Mouse (Mus musculus): ENCODE measurements around the gene 1110051M20Rik.

Gene 1110051M20Rik

GRCm38 (mm10) chr2:91413811-91414210 is 30.7 kb downstream of the 1110051M20Rik start:
- no peak for DNase-seq (ENCODE audit: low read depth)

- DNase-seq (ENCODE audit: low read depth): no peak
Observed at GRCm38 (mm10) chr2:91412361-91412760, 32.1 kb downstream of the 1110051M20Rik start.

GRCm38 (mm10) chr2:91411473-91411872 is 33.0 kb downstream of the 1110051M20Rik start:
- no peak for DNase-seq (ENCODE audit: low read depth)

GRCm38 (mm10) chr2:91408031-91408430 is 36.5 kb downstream of the 1110051M20Rik start:
- DNase-seq (ENCODE audit: low read depth): no peak

GRCm38 (mm10) chr2:91405071-91405470 is 39.4 kb downstream of the 1110051M20Rik start:
- no peak for DNase-seq (ENCODE audit: low read depth)

DNA sequence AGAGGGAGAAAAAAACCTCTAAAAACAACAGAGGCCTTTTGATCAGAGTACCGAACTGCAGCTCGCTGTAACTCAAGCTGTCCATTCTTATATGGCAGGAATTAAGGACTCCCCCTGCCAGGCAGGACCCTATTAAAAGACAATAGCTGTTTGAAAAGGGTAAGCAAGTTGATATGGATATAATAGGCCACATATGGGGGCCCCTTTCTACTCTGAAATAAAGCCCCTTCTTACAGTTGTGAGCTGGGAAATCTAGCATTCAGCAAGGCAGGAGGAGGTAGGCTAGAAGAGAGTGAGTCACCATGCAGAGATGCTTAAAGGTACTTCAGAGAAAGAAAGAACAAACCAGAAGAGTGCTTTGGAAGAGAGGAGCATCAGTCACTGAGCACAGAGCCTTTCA is 44.8 kb downstream of the 1110051M20Rik start:
- no peak for DNase-seq (ENCODE audit: low read depth)

DNA sequence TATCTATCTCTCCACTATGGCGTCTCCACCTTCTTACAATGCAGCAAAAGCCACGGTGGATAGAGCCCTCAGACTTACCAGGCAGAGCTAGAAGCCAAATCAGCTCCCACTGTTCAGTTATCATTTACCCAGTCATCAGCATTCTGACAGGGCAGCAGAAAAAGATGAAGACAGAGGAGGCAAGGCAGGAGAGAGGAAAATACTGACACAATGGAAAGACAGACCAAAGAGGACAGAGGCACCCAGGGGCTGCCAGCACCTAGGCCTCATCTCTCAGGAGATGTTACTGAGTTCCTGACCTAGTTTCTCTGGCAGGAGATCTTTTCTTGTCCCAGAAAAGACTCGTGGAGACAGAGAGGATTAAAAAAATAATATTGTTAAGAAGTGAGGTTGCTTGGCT is 45.3 kb downstream of the 1110051M20Rik start:
- DNase-seq (ENCODE audit: low read depth): no peak

- no peak for DNase-seq (ENCODE audit: low read depth)
Observed at GRCm38 (mm10) chr2:91394078-91394477, 50.4 kb downstream of the 1110051M20Rik start.

- DNase-seq (ENCODE audit: low read depth): peak; percentile 50
Observed at GRCm38 (mm10) chr2:91388738-91389137, 55.8 kb downstream of the 1110051M20Rik start.

GRCm38 (mm10) chr2:91388281-91388680 is 56.2 kb downstream of the 1110051M20Rik start:
- DNase-seq (ENCODE audit: low read depth): no peak

- no peak for DNase-seq (ENCODE audit: low read depth)
Observed at GRCm38 (mm10) chr2:91387287-91387958, 57.1 kb downstream of the 1110051M20Rik start.

- DNase-seq (ENCODE audit: low read depth): no peak
Observed at GRCm38 (mm10) chr2:91386547-91387286, 57.8 kb downstream of the 1110051M20Rik start.

DNA sequence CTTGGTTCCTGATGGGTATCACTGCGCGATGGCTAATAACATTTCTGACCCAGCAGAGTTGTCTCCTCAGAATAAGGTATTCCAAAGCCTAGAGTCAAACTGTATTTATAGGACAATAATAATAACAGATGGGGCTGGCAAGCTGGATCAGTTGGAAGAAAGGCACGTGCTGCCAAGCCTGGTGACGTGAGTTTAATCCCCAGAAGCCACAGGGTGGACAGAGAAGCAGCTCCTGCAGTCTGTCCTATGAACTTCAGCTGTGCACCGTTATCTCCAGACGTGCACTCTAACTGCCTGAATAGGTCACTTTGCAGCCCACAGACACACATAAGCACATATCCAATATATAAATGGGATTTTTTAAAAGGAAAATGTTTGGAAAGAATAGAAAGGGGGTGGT is 61.2 kb downstream of the 1110051M20Rik start:
- DNase-seq (ENCODE audit: low read depth): no peak

- no peak for DNase-seq (ENCODE audit: low read depth)
Observed at GRCm38 (mm10) chr2:91377038-91377437, 67.5 kb downstream of the 1110051M20Rik start.

DNA sequence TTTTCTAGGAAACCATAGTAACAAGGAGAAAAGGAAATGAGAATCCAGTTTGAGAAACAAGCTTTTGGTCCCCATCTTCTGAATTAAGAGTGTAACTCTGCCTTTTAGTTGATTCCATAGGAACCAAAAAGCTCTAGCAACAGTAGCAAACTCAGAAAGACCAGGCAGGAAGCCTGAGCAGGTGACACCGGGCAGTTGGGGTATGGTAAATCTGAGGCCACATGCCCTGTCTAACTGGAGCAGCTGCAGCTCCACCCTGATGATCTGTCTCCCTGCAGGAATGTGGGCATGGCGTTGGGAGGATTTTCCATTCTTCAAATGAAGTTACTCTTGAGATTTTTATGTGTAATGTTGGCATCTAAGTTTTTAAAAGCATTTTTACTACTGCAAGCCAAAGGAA is 74.2 kb downstream of the 1110051M20Rik start:
- DNase-seq (ENCODE audit: low read depth): no peak

DNA sequence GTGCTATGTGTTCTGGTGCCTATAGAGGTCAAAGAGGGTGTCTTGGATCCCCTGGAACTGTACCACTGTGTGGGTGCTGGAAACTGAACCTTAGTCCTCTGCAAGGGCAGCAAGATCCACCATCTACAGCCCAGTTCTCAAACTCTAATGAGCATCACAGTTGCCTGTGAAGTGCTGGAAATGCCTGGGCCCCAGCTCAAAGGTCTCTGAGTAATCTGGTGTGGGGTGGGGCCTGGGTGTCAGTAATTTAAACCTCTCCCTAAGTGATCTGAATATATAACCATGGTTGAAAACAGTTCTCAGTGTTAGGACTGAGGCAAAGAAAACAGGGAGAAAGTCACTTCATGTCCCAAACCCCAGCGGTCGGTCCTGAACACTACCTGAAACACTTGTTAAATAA is 81.2 kb downstream of the 1110051M20Rik start:
- DNase-seq (ENCODE audit: low read depth): no peak

- no peak for DNase-seq (ENCODE audit: low read depth)
Observed at GRCm38 (mm10) chr2:91361068-91361528, 83.4 kb downstream of the 1110051M20Rik start.

GRCm38 (mm10) chr2:91355767-91356166 is 88.7 kb downstream of the 1110051M20Rik start:
- DNase-seq (ENCODE audit: low read depth): no peak

- DNase-seq (ENCODE audit: low read depth): peak; percentile 68
Observed at GRCm38 (mm10) chr2:91354727-91355403, 89.6 kb downstream of the 1110051M20Rik start.

- no peak for DNase-seq (ENCODE audit: low read depth)
Observed at GRCm38 (mm10) chr2:91353854-91354253, 90.7 kb downstream of the 1110051M20Rik start.

DNA sequence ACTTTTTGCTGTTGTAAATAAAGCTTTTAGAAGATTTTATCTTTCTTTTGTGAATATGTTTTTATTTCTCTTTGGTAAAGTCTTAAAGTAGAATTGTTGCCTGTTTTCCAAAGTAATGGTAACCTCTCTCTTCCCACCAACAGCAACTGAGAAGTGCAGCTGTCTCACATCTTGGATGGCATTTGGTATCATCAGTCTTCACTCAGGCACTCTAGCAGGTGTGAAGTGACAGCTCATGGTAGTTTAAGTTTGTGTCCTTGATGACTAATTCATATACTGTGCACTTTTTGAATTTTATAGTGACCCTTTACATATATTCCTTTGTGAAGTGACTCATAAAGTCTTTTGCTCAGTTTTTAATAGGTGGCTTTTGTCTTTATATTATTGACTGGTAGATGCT is 92.7 kb downstream of the 1110051M20Rik start:
- DNase-seq (ENCODE audit: low read depth): no peak

DNA sequence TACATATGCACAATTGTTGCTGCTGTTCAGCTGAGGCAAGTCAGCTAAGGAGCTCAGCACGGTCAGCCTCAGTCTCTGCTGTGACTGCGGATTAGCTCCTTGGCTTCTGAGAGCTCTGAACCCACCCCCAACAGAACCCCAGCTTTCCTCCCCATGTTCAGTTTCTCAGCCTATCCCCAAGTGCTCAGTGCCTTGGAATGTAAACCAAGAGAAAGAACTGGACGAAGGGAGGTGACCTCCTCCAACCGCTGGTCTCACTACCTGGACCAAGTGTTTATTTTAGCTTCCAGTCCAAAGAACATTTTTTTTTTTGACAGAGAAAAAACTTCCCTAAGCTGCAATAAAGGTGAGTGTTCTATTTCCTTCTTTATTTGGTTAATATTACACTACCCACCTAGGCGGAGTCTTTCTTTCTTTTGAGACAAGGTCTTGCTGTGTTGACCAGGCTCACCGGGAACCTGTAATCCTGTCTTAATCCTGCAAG is 94.5 kb downstream of the 1110051M20Rik start:
- no peak for DNase-seq (ENCODE audit: low read depth)

- no peak for DNase-seq (ENCODE audit: low read depth)
Observed at GRCm38 (mm10) chr2:91348936-91349335, 95.6 kb downstream of the 1110051M20Rik start.
